Mouse (Mus musculus): ENCODE data around the gene Hnrnpf. TPM values are rescaled to one million over a fixed set of nuclear protein-coding genes. Genes with fewer than 3 reads are reported as not detected.

The Hnrnpf gene
- 598 and 821 TPM in 2 replicates for total RNA-seq (2012; rRNA removed)
- 1,196 and 1,374 TPM in 2 replicates for total RNA-seq (2014; rRNA removed)
- polyA plus RNA-seq (2012; ENCODE audit: insufficient read length, low read depth), result 790 and 847 TPM in 2 replicates

DNA sequence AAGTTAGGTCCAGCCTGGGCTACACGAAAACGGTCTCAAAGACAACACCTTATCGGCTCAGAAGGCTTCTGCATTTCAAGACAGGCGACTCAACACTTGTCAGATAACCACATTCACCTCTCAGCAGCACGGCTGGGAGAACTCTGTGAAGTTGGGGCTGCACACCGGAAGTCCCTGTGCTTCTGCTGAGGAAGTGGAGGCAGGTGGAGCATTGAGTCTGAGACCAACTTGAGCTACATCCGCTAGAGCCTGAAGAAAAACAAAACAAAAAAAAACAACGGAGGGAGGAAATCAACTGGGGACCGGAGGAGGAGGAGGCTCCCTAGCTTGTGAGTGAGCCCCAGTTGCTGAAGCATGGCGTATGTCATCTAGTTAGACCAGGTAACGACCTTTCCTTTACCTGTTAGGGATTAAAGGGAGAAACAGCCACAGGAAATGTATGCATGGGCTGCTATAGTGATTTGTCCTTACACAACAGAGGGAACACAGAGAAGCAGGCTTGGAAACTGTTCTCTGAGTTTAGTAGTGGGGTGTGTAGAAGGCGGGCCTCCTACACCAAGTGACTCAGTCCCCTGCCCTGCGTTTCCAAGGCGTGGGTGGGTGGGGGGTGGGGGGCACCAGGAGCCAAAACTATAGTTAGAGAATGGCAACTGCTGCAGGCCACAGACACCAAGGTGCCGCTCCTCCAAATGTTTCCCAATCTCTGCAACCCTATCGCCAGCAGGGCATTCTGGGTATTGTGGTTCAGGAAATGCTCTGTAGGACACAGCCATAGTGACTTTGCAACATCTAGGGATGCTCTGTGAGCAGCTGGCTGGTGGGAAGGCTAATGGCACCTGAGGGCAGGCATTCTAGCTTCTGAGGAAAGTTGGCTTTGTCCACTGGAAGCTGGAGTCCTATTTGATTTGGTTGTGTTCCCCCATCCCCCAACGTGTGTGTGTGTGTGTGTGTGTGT lies at the start of gene Hnrnpf:
Gene Hnrnpf, plus strand, starts transcription at position 199 of the 955 bp plus-strand sequence.
- H3K79me2 ChIP-seq (replicated peaks; ENCODE audit: control insufficient read depth, extremely low read depth, insufficient read depth, poor library complexity, severe bottlenecking), result peaks cover 44% of the 10 kb centered on the region
- dilution Hi-C loops (cut with MboI; ENCODE audit: extremely low pct_ligation_motif_present, extremely low pct_unique_long_range_greater_than_20kb, low sequenced_read_pairs) (no loop called here), in situ Hi-C loops (cut with MboI; ENCODE audit: low pct_ligation_motif_present, low pct_unique_long_range_greater_than_20kb, low sequenced_read_pairs) (no loop called here)
- H3K4me1 ChIP-seq (ENCODE audit: control insufficient read depth in 1 of 2, insufficient read depth in 2 of 2), result peaks cover 9 to 30% of the 10 kb centered on the region in 2 experiments; a peak in 3 of 4 replicates
- H3K9me3 ChIP-seq (replicated peaks; ENCODE audit: low read length), result no peaks in the 10 kb centered on the region
- H3K27me3 ChIP-seq (replicated peaks), result no peaks in the 10 kb centered on the region
- H3K9ac ChIP-seq (ENCODE audit: insufficient read depth, low read depth), result peak within 1 kb of the TSS; percentile 88
- H3K4me3 ChIP-seq (replicated peaks in 1 of 3; ENCODE audit: low read depth in 2 of 3, low read length in 2 of 3, poor library complexity in 1 of 3), result peak within 1 kb of the TSS; percentile 61 to 88 (median 79)
- peak; percentile 86 for DNase-seq (ENCODE audit: extremely low read depth)
- H3K27ac ChIP-seq (ENCODE audit: insufficient read depth, low read depth), result peak within 1 kb of the TSS; percentile 89
- peak within 1 kb of the TSS; percentile 98 for H3K4me2 ChIP-seq (ENCODE audit: insufficient read depth, low read depth, poor library complexity, severe bottlenecking)
- H3K36me3 ChIP-seq (replicated peaks in 1 of 2; ENCODE audit: control insufficient read depth in 1 of 2, insufficient read depth in 1 of 2, low read length in 1 of 2), result peaks cover 0 to 5% of the 10 kb centered on the region in 2 experiments
- TF ChIP-seq TBP (conservative IDR thresholded peaks at IDR 0.05; ENCODE audit: low read depth, low read length), result peak; percentile 65
- TF ChIP-seq POLR2AphosphoS2 (IDR thresholded peaks at IDR 0.05; ENCODE audit: low read depth, low read length), result no peak; the same call in 1 of the 2 replicates
- no peak for TF ChIP-seq SMC3 (IDR thresholded peaks at IDR 0.05; ENCODE audit: low read depth, low read length)
- no peak for TF ChIP-seq CHD1 (IDR thresholded peaks at IDR 0.05; ENCODE audit: low read depth, low read length)
- TF ChIP-seq MXI1 (IDR thresholded peaks at IDR 0.05; ENCODE audit: low read depth, low read length), result peak; percentile 48
- TF ChIP-seq MYC (IDR thresholded peaks at IDR 0.05; ENCODE audit: low read depth, low read length), result no peak
- no peak for TF ChIP-seq PAX5 (IDR thresholded peaks at IDR 0.05; ENCODE audit: low read length)
- 0 out of 2 replicates have a peak, but pooled peaks have one; percentile 48 for TF ChIP-seq MAX (IDR thresholded peaks at IDR 0.05; ENCODE audit: low read length)
- TF ChIP-seq SIN3A (IDR thresholded peaks at IDR 0.05; ENCODE audit: low read length), result peak; percentile 51
- no peak for TF ChIP-seq USF1 (IDR thresholded peaks at IDR 0.05; ENCODE audit: low read depth, low read length)
- TF ChIP-seq ELF1 (IDR thresholded peaks at IDR 0.05; ENCODE audit: low read depth, low read length), result peak; percentile 88
- peak; percentile 71; the same call in 1 of the 2 replicates for TF ChIP-seq NELFE (IDR thresholded peaks at IDR 0.05; ENCODE audit: low read depth, low read length)
- no peak for TF ChIP-seq GABPA (IDR thresholded peaks at IDR 0.05; ENCODE audit: insufficient replicate concordance, low read depth, low read length)
- TF ChIP-seq HCFC1 (IDR thresholded peaks at IDR 0.05; ENCODE audit: low read depth, low read length), result peak; percentile 77
- TF ChIP-seq ZKSCAN1 (IDR thresholded peaks at IDR 0.05; ENCODE audit: borderline replicate concordance, low read depth, low read length), result no peak
- 0 out of 2 replicates have a peak, but pooled peaks have one; percentile 36 for TF ChIP-seq MAFK (IDR thresholded peaks at IDR 0.05; ENCODE audit: insufficient replicate concordance, low read length)
- no peak for TF ChIP-seq USF2 (conservative IDR thresholded peaks at IDR 0.05; ENCODE audit: low read depth, low read length)
- 0 out of 2 replicates have a peak, but pooled peaks have one; percentile 50 for TF ChIP-seq KAT2A (IDR thresholded peaks at IDR 0.05; ENCODE audit: insufficient replicate concordance, low read length)
- TF ChIP-seq NRF1 (IDR thresholded peaks at IDR 0.05; ENCODE audit: low read depth, low read length), result peak; percentile 35; the same call in 1 of the 2 replicates
- peak; percentile 39 for TF ChIP-seq CHD2 (IDR thresholded peaks at IDR 0.05; ENCODE audit: low read length)
- TF ChIP-seq JUND (conservative IDR thresholded peaks at IDR 0.05; ENCODE audit: low read depth, low read length), result no peak
- TF ChIP-seq RCOR1 (conservative IDR thresholded peaks at IDR 0.05; ENCODE audit: low read depth, low read length), result no peak; the same call in 1 of the 2 replicates
- no peak for TF ChIP-seq UBTF (IDR thresholded peaks at IDR 0.05; ENCODE audit: low read depth, low read length)
- peak; percentile 17; the same call in 1 of the 2 replicates for TF ChIP-seq IRF4 (IDR thresholded peaks at IDR 0.05; ENCODE audit: low read depth, low read length)
- no peak for TF ChIP-seq BHLHE40 (IDR thresholded peaks at IDR 0.05; ENCODE audit: low read depth, low read length)
- TF ChIP-seq MAZ (IDR thresholded peaks at IDR 0.05; ENCODE audit: low read depth, low read length), result no peak
- TF ChIP-seq ZC3H11A (IDR thresholded peaks at IDR 0.05; ENCODE audit: low read depth, low read length), result no peak
- peak; percentile 51 for TF ChIP-seq POLR2A (IDR thresholded peaks at IDR 0.05; ENCODE audit: low read depth, low read length)
- no peak for TF ChIP-seq JUN (IDR thresholded peaks at IDR 0.05; ENCODE audit: insufficient read depth, low read depth, low read length)
- TF ChIP-seq MEF2A (IDR thresholded peaks at IDR 0.05; ENCODE audit: borderline replicate concordance, low read depth, low read length), result peak; percentile 32; the same call in 1 of the 2 replicates
- TF ChIP-seq ZNF384 (IDR thresholded peaks at IDR 0.05; ENCODE audit: low read depth, low read length), result peak; percentile 66
- peak; percentile 79 for TF ChIP-seq TCF12 (IDR thresholded peaks at IDR 0.05; ENCODE audit: low read depth, low read length)
- TF ChIP-seq ZMIZ1 (IDR thresholded peaks at IDR 0.05; ENCODE audit: low read depth, low read length), result peak; percentile 55; the same call in 1 of the 2 replicates
- TF ChIP-seq E2F4 (IDR thresholded peaks at IDR 0.05; ENCODE audit: insufficient replicate concordance, low read depth, low read length), result no peak
- TF ChIP-seq ETS1 (conservative IDR thresholded peaks at IDR 0.05; ENCODE audit: low read depth, low read length), result 0 out of 2 replicates have a peak, but pooled peaks have one; percentile 7
- TF ChIP-seq EP300 (IDR thresholded peaks at IDR 0.05; ENCODE audit: low read length), result peak; percentile 31; the same call in 1 of the 2 replicates

Measured in CH12.LX (cell line).